Mouse (Mus musculus): ENCODE measurements around the gene C87436.

C87436 gene

DNA sequence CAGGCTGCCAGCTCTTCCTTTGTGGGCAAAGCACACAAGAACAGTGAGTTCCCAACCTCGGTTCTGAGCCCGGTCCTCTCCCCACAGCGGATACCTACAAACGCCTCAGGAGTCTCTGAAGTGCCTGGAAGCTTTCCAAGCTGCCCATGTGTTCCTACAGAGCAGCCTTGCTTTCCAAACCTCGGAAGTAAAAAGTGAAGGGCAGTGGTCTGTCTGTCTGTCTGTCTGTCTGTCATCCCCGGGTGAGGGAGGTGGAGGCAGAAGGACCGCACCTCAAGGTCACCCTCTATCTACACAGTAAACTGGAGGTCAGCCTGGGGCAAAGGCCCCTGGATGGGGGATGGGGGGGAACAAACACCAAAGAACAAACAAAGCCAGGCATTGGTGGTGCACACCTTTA, 67.5 kb downstream of the C87436 start:
- TF ChIP-seq NANOG (IDR thresholded peaks at IDR 0.05; ENCODE audit: borderline replicate concordance, low read length) = no peak
- no peak for TF ChIP-seq POU5F1 (IDR thresholded peaks at IDR 0.05; ENCODE audit: borderline replicate concordance, low read length)
- no peak for TF ChIP-seq CTCF (conservative IDR thresholded peaks at IDR 0.05; ENCODE audit: low read length)
- Histone ChIP-seq H3K27me3 (ENCODE audit: insufficient read depth, low read length) (no peaks in the 10 kb centered on the region), H3K4me3 (replicated peaks; ENCODE audit: low read length) (no peak overlapping the region), H3K4me1 (replicated peaks; ENCODE audit: low read depth, low read length) (peaks cover 62% of the 10 kb centered on the region), H3K36me3 (ENCODE audit: insufficient read depth, low read length) (peaks cover 7% of the 10 kb centered on the region), H3K9me3 (ENCODE audit: low read length) (no peaks in the 10 kb centered on the region)

DNA sequence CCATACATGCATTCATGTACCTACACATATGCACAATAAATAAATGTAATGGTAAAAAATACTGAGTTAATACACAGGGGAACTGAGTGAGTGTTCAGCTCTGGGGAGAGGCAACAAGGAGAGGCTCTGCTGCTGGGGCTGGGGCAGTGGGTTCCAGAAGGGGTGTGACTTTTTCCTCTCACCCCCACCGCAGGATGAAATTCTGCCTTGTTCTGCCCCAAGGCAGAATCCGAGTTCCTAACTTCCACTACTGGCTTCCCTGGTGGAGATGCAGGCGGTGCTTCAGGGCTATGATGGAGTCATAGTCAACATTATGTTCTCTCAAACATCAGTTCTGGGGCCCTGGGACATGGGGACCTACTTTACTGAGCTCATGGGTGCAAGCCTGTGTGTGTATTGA, 68.1 kb downstream of the C87436 start:
- Histone ChIP-seq H3K4me3 (replicated peaks; ENCODE audit: low read length) (peak overlapping the region; percentile 56), H3K9me3 (ENCODE audit: low read length) (no peaks in the 10 kb centered on the region), H3K36me3 (ENCODE audit: insufficient read depth, low read length) (peaks cover 4% of the 10 kb centered on the region; the same call in 1 of the 2 replicates), H3K4me1 (replicated peaks; ENCODE audit: low read depth, low read length) (peaks cover 58% of the 10 kb centered on the region), H3K27me3 (ENCODE audit: insufficient read depth, low read length) (no peaks in the 10 kb centered on the region)
- TF ChIP-seq NANOG (IDR thresholded peaks at IDR 0.05; ENCODE audit: borderline replicate concordance, low read length) (no peak), CTCF (conservative IDR thresholded peaks at IDR 0.05; ENCODE audit: low read length) (no peak), POU5F1 (IDR thresholded peaks at IDR 0.05; ENCODE audit: borderline replicate concordance, low read length) (no peak)

DNA sequence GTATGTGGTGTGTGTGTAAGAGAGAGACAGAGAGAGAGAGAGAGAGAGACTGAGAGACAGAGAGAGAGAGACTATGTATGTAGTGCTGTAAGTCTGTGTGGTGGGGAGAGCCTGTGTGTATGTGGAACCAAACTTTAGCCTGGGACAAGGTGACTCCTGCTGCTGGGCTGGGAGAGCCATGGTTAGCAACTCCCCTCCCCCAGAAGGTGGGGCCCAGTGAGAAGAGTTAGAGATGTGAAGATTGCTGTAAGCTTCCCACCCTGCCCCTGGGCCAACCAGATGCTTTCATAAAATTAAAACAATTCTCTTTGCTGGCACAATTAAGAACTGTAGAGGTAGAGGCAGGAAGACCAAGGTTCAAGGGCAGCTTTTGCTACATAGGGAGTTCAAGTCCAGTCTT, 68.9 kb downstream of the C87436 start:
- no peak for TF ChIP-seq CTCF (conservative IDR thresholded peaks at IDR 0.05; ENCODE audit: low read length)

GRCm38 (mm10) chr6:86508736-86509135, 70.6 kb downstream of the C87436 start:
- no peaks in the 10 kb centered on the region for H3K27me3 ChIP-seq (ENCODE audit: insufficient read depth, low read length)
- H3K4me1 ChIP-seq (replicated peaks; ENCODE audit: low read depth, low read length) = peaks cover 53% of the 10 kb centered on the region
- no peaks in the 10 kb centered on the region for H3K9me3 ChIP-seq (ENCODE audit: low read length)
- H3K36me3 ChIP-seq (ENCODE audit: insufficient read depth, low read length) = no peaks in the 10 kb centered on the region
- no peak for TF ChIP-seq NANOG (IDR thresholded peaks at IDR 0.05; ENCODE audit: borderline replicate concordance, low read length)
- peak; percentile 11; the same call in 1 of the 2 replicates for TF ChIP-seq CTCF (conservative IDR thresholded peaks at IDR 0.05; ENCODE audit: low read length)
- H3K4me3 ChIP-seq (replicated peaks; ENCODE audit: low read length) = no peak overlapping the region

More for the DNA sequence above, 68.9 kb downstream of the C87436 start:
- peaks cover 58% of the 10 kb centered on the region for H3K4me1 ChIP-seq (replicated peaks; ENCODE audit: low read depth, low read length)
- no peaks in the 10 kb centered on the region for H3K27me3 ChIP-seq (ENCODE audit: insufficient read depth, low read length)
- no peaks in the 10 kb centered on the region for H3K9me3 ChIP-seq (ENCODE audit: low read length)
- H3K36me3 ChIP-seq (ENCODE audit: insufficient read depth, low read length) = 0 out of 2 replicates have a peak, but pooled peaks cover under 1% of the 10 kb centered on the region
- H3K4me3 ChIP-seq (replicated peaks; ENCODE audit: low read length) = peak overlapping the region; percentile 56

- Histone ChIP-seq H3K4me3 (replicated peaks; ENCODE audit: low read length) (no peak overlapping the region), H3K36me3 (ENCODE audit: insufficient read depth, low read length) (no peaks in the 10 kb centered on the region), H3K27me3 (ENCODE audit: insufficient read depth, low read length) (no peaks in the 10 kb centered on the region), H3K9me3 (ENCODE audit: low read length) (no peaks in the 10 kb centered on the region), H3K4me1 (replicated peaks; ENCODE audit: low read depth, low read length) (peaks cover 48% of the 10 kb centered on the region)
- TF ChIP-seq CTCF (conservative IDR thresholded peaks at IDR 0.05; ENCODE audit: low read length) (no peak), NANOG (IDR thresholded peaks at IDR 0.05; ENCODE audit: borderline replicate concordance, low read length) (no peak), POU5F1 (IDR thresholded peaks at IDR 0.05; ENCODE audit: borderline replicate concordance, low read length) (no peak)
Observed at GRCm38 (mm10) chr6:86509194-86509865, 71.2 kb downstream of the C87436 start.

GRCm38 (mm10) chr6:86509866-86510200, 71.7 kb downstream of the C87436 start:
- TF ChIP-seq POU5F1 (IDR thresholded peaks at IDR 0.05; ENCODE audit: borderline replicate concordance, low read length) (no peak), NANOG (IDR thresholded peaks at IDR 0.05; ENCODE audit: borderline replicate concordance, low read length) (no peak), CTCF (conservative IDR thresholded peaks at IDR 0.05; ENCODE audit: low read length) (no peak)
- no peaks in the 10 kb centered on the region for H3K36me3 ChIP-seq (ENCODE audit: insufficient read depth, low read length)

DNA sequence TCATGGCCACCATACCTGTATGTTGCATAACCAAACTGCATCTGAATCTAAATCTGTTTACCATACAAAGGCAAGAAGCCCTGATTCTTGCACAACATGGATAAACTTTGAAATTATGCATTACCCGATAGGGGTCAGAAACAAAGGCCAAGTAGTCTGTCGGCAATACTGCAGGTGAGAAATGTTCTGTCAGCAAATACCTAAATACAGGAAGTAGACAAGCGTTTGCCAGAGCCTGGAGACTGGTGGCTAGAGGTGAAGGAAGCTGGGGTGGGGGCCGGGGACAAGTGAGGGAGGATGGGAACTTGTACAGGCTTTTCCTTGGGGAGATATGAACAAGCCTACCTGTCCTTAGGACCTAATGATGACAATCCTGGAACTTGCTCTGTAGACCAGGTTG, 72.8 kb downstream of the C87436 start:
- Histone ChIP-seq H3K4me3 (replicated peaks; ENCODE audit: low read length) (no peak overlapping the region), H3K27me3 (ENCODE audit: insufficient read depth, low read length) (no peaks in the 10 kb centered on the region), H3K36me3 (ENCODE audit: insufficient read depth, low read length) (no peaks in the 10 kb centered on the region), H3K9me3 (ENCODE audit: low read length) (no peaks in the 10 kb centered on the region), H3K4me1 (replicated peaks; ENCODE audit: low read depth, low read length) (peaks cover 49% of the 10 kb centered on the region)
- TF ChIP-seq POU5F1 (IDR thresholded peaks at IDR 0.05; ENCODE audit: borderline replicate concordance, low read length) (no peak), NANOG (IDR thresholded peaks at IDR 0.05; ENCODE audit: borderline replicate concordance, low read length) (no peak), CTCF (conservative IDR thresholded peaks at IDR 0.05; ENCODE audit: low read length) (no peak)

More at GRCm38 (mm10) chr6:86509866-86510200, 71.7 kb downstream of the C87436 start:
- H3K27me3 ChIP-seq (ENCODE audit: insufficient read depth, low read length) = no peaks in the 10 kb centered on the region
- H3K4me1 ChIP-seq (replicated peaks; ENCODE audit: low read depth, low read length) = peaks cover 46% of the 10 kb centered on the region
- H3K9me3 ChIP-seq (ENCODE audit: low read length) = no peaks in the 10 kb centered on the region
- no peak overlapping the region for H3K4me3 ChIP-seq (replicated peaks; ENCODE audit: low read length)

- Histone ChIP-seq H3K27me3 (ENCODE audit: insufficient read depth, low read length) (no peaks in the 10 kb centered on the region), H3K9me3 (ENCODE audit: low read length) (no peaks in the 10 kb centered on the region), H3K4me1 (replicated peaks; ENCODE audit: low read depth, low read length) (peaks cover 47% of the 10 kb centered on the region), H3K36me3 (ENCODE audit: insufficient read depth, low read length) (no peaks in the 10 kb centered on the region), H3K4me3 (replicated peaks; ENCODE audit: low read length) (no peak overlapping the region)
- TF ChIP-seq CTCF (conservative IDR thresholded peaks at IDR 0.05; ENCODE audit: low read length) = no peak
- no peak for TF ChIP-seq POU5F1 (IDR thresholded peaks at IDR 0.05; ENCODE audit: borderline replicate concordance, low read length)
- no peak for TF ChIP-seq NANOG (IDR thresholded peaks at IDR 0.05; ENCODE audit: borderline replicate concordance, low read length)
Observed at GRCm38 (mm10) chr6:86513296-86513695, 75.1 kb downstream of the C87436 start.

- H3K27me3 ChIP-seq (ENCODE audit: insufficient read depth, low read length) = no peaks in the 10 kb centered on the region
- no peak for TF ChIP-seq CTCF (conservative IDR thresholded peaks at IDR 0.05; ENCODE audit: low read length)
- no peak for TF ChIP-seq NANOG (IDR thresholded peaks at IDR 0.05; ENCODE audit: borderline replicate concordance, low read length)
- no peak for TF ChIP-seq POU5F1 (IDR thresholded peaks at IDR 0.05; ENCODE audit: borderline replicate concordance, low read length)
- H3K4me1 ChIP-seq (replicated peaks; ENCODE audit: low read depth, low read length) = peaks cover 58% of the 10 kb centered on the region
Observed at GRCm38 (mm10) chr6:86516021-86516420, 77.8 kb downstream of the C87436 start.

More at GRCm38 (mm10) chr6:86516021-86516420, 77.8 kb downstream of the C87436 start:
- no peaks in the 10 kb centered on the region for H3K9me3 ChIP-seq (ENCODE audit: low read length)
- peak overlapping the region; percentile 60 for H3K4me3 ChIP-seq (replicated peaks; ENCODE audit: low read length)
- H3K36me3 ChIP-seq (ENCODE audit: insufficient read depth, low read length) = no peaks in the 10 kb centered on the region
